Mouse (Mus musculus): ENCODE measurements around the gene Xlr4a. TPM values are rescaled to one million over a fixed set of nuclear protein-coding genes. Genes with fewer than 3 reads are reported as not detected.
"Not testable (repeated sequence)": the region's sequence is repeated elsewhere in the genome, so short reads cannot be mapped to it uniquely, and the experiment has no call there.

Gene Xlr4a
- 0.79 and 3.6 TPM in 2 replicates for polyA plus RNA-seq (2015; fragmentation: Nextera tagmentation; extraction: Ambion mirVana)

GRCm38 (mm10) chrX:73082267-73083055 is at the start of gene Xlr4a:
TSS of gene Xlr4a (minus strand) at chrX:73082478.
- not testable (repeated sequence) for H3K4me1 ChIP-seq (replicated peaks; ENCODE audit: insufficient read depth, low read length); H3K4me3 ChIP-seq (replicated peaks; ENCODE audit: low read depth, low read length); H3K27me3 ChIP-seq (ENCODE audit: insufficient read depth, low read length); DNase-seq (ENCODE audit: low spot score); H3K27ac ChIP-seq; H3K4me2 ChIP-seq (ENCODE audit: low read length); H3K9me3 ChIP-seq (replicated peaks; ENCODE audit: low read length); H3K9ac ChIP-seq (ENCODE audit: low read depth, low read length); H3K36me3 ChIP-seq (ENCODE audit: insufficient read depth, low read length); ATAC-seq (replicated peaks; ENCODE audit: low FRiP score, low read depth)
- WGBS: 75% methylated on average over 18 of the region's 19 CpGs

DNA sequence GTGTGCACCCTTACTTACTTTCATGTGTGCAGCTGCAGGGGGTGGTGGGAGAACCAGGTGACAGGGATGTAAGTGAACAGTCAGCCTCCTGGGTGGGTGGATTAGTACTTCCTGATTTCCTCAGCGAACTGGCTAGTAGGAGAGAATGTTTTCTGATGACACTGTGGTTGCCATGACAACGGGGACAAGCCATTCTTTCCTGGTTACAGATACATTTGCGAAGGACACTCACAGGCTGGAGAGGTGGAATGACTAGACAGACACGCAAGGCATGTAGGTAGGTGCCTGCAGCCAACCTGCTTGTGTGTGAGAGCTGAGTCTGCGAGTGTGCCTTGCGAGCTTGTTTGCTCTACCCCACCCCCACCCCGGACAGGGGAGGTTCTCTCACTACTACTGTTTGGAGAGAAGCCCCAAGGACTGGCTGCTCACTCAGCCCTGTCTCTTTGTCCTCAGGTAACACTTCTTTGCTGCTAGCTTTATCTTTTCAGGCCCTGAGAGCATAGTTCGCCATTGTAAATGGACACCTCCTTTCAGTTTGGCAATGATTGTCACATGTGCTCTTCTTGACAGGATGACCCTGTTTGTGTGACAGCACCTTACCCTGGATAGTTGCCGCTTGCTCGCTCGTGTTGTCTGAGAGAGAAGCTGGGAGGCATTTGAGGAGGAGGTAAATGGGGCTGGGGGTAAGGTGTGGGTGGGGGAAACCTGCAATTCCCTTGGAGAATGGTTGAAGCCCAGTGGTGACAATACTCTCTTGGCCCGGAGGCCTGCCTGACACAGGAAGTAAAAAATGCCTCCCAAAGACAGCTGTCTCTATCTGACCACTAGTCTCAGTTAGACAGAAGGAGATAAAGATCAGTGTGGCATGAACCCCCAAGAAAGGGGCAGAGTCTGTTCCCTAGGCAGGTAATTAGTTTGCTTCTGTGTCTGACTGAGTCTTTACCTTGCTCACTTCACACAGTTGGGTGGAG is 40.9 kb upstream of the Xlr4a start:
- not testable (repeated sequence) for H3K9ac ChIP-seq (ENCODE audit: low read depth, low read length); H3K4me3 ChIP-seq (replicated peaks; ENCODE audit: low read depth, low read length); H3K9me3 ChIP-seq (replicated peaks; ENCODE audit: low read length); H3K4me1 ChIP-seq (replicated peaks; ENCODE audit: insufficient read depth, low read length); H3K36me3 ChIP-seq (ENCODE audit: insufficient read depth, low read length); H3K27ac ChIP-seq; H3K27me3 ChIP-seq (ENCODE audit: insufficient read depth, low read length); DNase-seq (ENCODE audit: low spot score); H3K4me2 ChIP-seq (ENCODE audit: low read length)
- no CpG with 5 or more reads among the region's 12 CpGs for WGBS
- ATAC-seq (replicated peaks; ENCODE audit: low FRiP score, low read depth): peak; percentile 63

DNA sequence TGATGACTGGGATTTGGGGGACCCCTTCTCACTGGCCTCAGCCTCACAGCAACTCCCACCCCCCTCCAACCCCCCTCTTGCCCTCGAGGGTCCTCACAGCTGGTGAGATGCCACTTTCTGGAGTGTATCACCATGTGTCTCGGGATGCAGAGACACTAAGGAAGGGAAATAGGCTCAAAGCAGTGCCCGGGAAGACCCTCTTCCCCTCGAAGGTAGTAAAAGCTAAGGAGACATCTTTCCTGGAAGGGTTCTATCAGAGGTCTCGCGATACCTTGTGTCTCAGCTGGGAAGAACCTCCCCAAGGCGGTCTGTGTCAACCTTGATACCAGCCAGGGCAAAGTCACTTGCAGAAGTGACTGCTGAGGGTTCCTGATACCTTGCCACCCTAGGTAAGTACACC is 34.5 kb upstream of the Xlr4a start, which contains the start of gene Gm14685:
Gene Gm14685 (plus strand): TSS at position 301 of the 400 bp plus-strand sequence.
- not testable (repeated sequence) for DNase-seq (ENCODE audit: low spot score); H3K4me2 ChIP-seq (ENCODE audit: low read length); ATAC-seq (replicated peaks; ENCODE audit: low FRiP score, low read depth); H3K27ac ChIP-seq; H3K9ac ChIP-seq (ENCODE audit: low read depth, low read length); H3K4me1 ChIP-seq (replicated peaks; ENCODE audit: insufficient read depth, low read length); H3K36me3 ChIP-seq (ENCODE audit: insufficient read depth, low read length); H3K27me3 ChIP-seq (ENCODE audit: insufficient read depth, low read length); H3K9me3 ChIP-seq (replicated peaks; ENCODE audit: low read length); H3K4me3 ChIP-seq (replicated peaks; ENCODE audit: low read depth, low read length)
- WGBS: no CpG with 5 or more reads among the region's 7 CpGs

- H3K9ac ChIP-seq (ENCODE audit: low read depth, low read length); H3K4me3 ChIP-seq (replicated peaks; ENCODE audit: low read depth, low read length); H3K27me3 ChIP-seq (ENCODE audit: insufficient read depth, low read length); ATAC-seq (replicated peaks; ENCODE audit: low FRiP score, low read depth); H3K36me3 ChIP-seq (ENCODE audit: insufficient read depth, low read length); H3K27ac ChIP-seq; H3K4me1 ChIP-seq (replicated peaks; ENCODE audit: insufficient read depth, low read length); H3K4me2 ChIP-seq (ENCODE audit: low read length); H3K9me3 ChIP-seq (replicated peaks; ENCODE audit: low read length): not testable (repeated sequence)
- DNase-seq (ENCODE audit: low spot score): peak; percentile 0
- WGBS: 80% methylated on average over 13 of the region's 13 CpGs
Observed at GRCm38 (mm10) chrX:73096941-73097508, 14.7 kb upstream of the Xlr4a start, which contains the start of gene Xlr3a. TSS of gene Xlr3a (minus strand) at chrX:73097095.

- not testable (repeated sequence) for H3K9me3 ChIP-seq (replicated peaks; ENCODE audit: low read length); H3K27ac ChIP-seq; H3K4me2 ChIP-seq (ENCODE audit: low read length); DNase-seq (ENCODE audit: low spot score); H3K27me3 ChIP-seq (ENCODE audit: insufficient read depth, low read length); H3K9ac ChIP-seq (ENCODE audit: low read depth, low read length); H3K4me3 ChIP-seq (replicated peaks; ENCODE audit: low read depth, low read length); H3K36me3 ChIP-seq (ENCODE audit: insufficient read depth, low read length); ATAC-seq (replicated peaks; ENCODE audit: low FRiP score, low read depth); H3K4me1 ChIP-seq (replicated peaks; ENCODE audit: insufficient read depth, low read length)
- WGBS: 86% methylated on average over 1 of the region's 5 CpGs
Observed at GRCm38 (mm10) chrX:73066765-73067312, 15.4 kb downstream of the Xlr4a start.

GRCm38 (mm10) chrX:73064415-73064793 is 17.9 kb downstream of the Xlr4a start, which contains the start of gene Pnma3:
TSS of gene Pnma3 (plus strand) at chrX:73064787.
- H3K27me3 ChIP-seq (ENCODE audit: insufficient read depth, low read length): no peaks in the 10 kb centered on the region
- WGBS: 34% methylated on average over 7 of the region's 7 CpGs
- no peak for ATAC-seq (replicated peaks; ENCODE audit: low FRiP score, low read depth)

More at GRCm38 (mm10) chrX:73064415-73064793, 17.9 kb downstream of the Xlr4a start, which contains the start of gene Pnma3:
- Histone ChIP-seq H3K4me1 (replicated peaks; ENCODE audit: insufficient read depth, low read length) (no peaks in the 10 kb centered on the region), H3K9ac (ENCODE audit: low read depth, low read length) (no peak within 1 kb of the TSS), H3K27ac (no peak within 1 kb of the TSS), H3K4me2 (ENCODE audit: low read length) (peak within 1 kb of the TSS; percentile 35), H3K36me3 (ENCODE audit: insufficient read depth, low read length) (no peaks in the 10 kb centered on the region), H3K9me3 (replicated peaks; ENCODE audit: low read length) (no peaks in the 10 kb centered on the region), H3K4me3 (replicated peaks; ENCODE audit: low read depth, low read length) (no peak within 1 kb of the TSS)
- DNase-seq (ENCODE audit: low spot score): no peak
- TF ChIP-seq CTCF (IDR thresholded peaks at IDR 0.05; ENCODE audit: low read depth): no peak
